Mouse (Mus musculus): ENCODE measurements at regions not wholly inside any gene's neighbourhood (a gene's known extent, or its start where the extent isn't known, plus 50 kb on each side); places are given as distances from the start of the nearest gene placed in this dataset.

GRCm38 (mm10) chr13:101555371-101555874 lies 212.6 kb downstream of the Pik3r1 start:
- DNase-seq (ENCODE audit: low spot score) = no peak

GRCm38 (mm10) chr13:101553131-101553549 lies 214.9 kb downstream of the Pik3r1 start:
- DNase-seq (ENCODE audit: low spot score) = no peak

GRCm38 (mm10) chr13:101552451-101552850 lies 215.6 kb downstream of the Pik3r1 start:
- no peak for DNase-seq (ENCODE audit: low spot score)

- no peak for DNase-seq (ENCODE audit: low spot score)
These were observed 216.9 kb downstream of the Pik3r1 start for GRCm38 (mm10) chr13:101551068-101551467.

- no peak for DNase-seq (ENCODE audit: low spot score)
These were observed 217.5 kb downstream of the Pik3r1 start for GRCm38 (mm10) chr13:101550526-101550925.

- no peak for DNase-seq (ENCODE audit: low spot score)
These were observed 220.1 kb downstream of the Pik3r1 start for GRCm38 (mm10) chr13:101547887-101548286.

- DNase-seq (ENCODE audit: low spot score) = no peak
These were observed 220.7 kb downstream of the Pik3r1 start for GRCm38 (mm10) chr13:101547365-101547764.

- DNase-seq (ENCODE audit: low spot score) = no peak
These were observed 222.5 kb downstream of the Pik3r1 start for GRCm38 (mm10) chr13:101545344-101546181.

GRCm38 (mm10) chr13:101540391-101541191 lies 227.4 kb downstream of the Pik3r1 start:
- peak; percentile 32 for DNase-seq (ENCODE audit: low spot score)

- no peak for DNase-seq (ENCODE audit: low spot score)
These were observed 229.9 kb downstream of the Pik3r1 start for GRCm38 (mm10) chr13:101538110-101538509.

GRCm38 (mm10) chr13:101536019-101536418 lies 232.0 kb downstream of the Pik3r1 start:
- DNase-seq (ENCODE audit: low spot score) = no peak

- DNase-seq (ENCODE audit: low spot score) = no peak
These were observed 232.6 kb downstream of the Pik3r1 start for GRCm38 (mm10) chr13:101535331-101535866.

GRCm38 (mm10) chr13:101534490-101534889 lies 233.5 kb downstream of the Pik3r1 start:
- no peak for DNase-seq (ENCODE audit: low spot score)

GRCm38 (mm10) chr13:101532913-101533312 lies 235.1 kb downstream of the Pik3r1 start:
- no peak for DNase-seq (ENCODE audit: low spot score)

GRCm38 (mm10) chr13:101527691-101528090 lies 240.3 kb downstream of the Pik3r1 start:
- DNase-seq (ENCODE audit: low spot score) = no peak

GRCm38 (mm10) chr13:101524781-101525180 lies 243.2 kb downstream of the Pik3r1 start:
- no peak for DNase-seq (ENCODE audit: low spot score)

GRCm38 (mm10) chr13:101524223-101524622 lies 243.8 kb downstream of the Pik3r1 start:
- DNase-seq (ENCODE audit: low spot score) = no peak

- DNase-seq (ENCODE audit: low spot score) = no peak
These were observed 244.5 kb downstream of the Pik3r1 start for GRCm38 (mm10) chr13:101523492-101523891.

- DNase-seq (ENCODE audit: low spot score) = no peak
These were observed 245.4 kb downstream of the Pik3r1 start for GRCm38 (mm10) chr13:101522597-101522996.

GRCm38 (mm10) chr13:101513354-101513753 lies 254.7 kb downstream of the Pik3r1 start:
- no peak for DNase-seq (ENCODE audit: low spot score)

- DNase-seq (ENCODE audit: low spot score) = peak; percentile 34
These were observed 258.1 kb downstream of the Pik3r1 start for GRCm38 (mm10) chr13:101509946-101510345.

- DNase-seq (ENCODE audit: low spot score) = no peak
These were observed 259.7 kb downstream of the Pik3r1 start for GRCm38 (mm10) chr13:101508331-101508730.
